Mouse (Mus musculus) adipocyte (in vitro differentiated cells): ENCODE measurements at regions not wholly inside any gene's neighbourhood (a gene's known extent, or its start where the extent isn't known, plus 50 kb on each side); places are given as distances from the start of the nearest gene placed in this dataset.
"Not testable (repeated sequence)": the region's sequence is repeated elsewhere in the genome, so short reads cannot be mapped to it uniquely, and the experiment has no call there.

Experiments
- DNase-seq: peaks from one replicate; pipeline ENCODE4 v3.0.0-alpha.2; 2016; ENCODE audit warnings: low spot score

DNA sequence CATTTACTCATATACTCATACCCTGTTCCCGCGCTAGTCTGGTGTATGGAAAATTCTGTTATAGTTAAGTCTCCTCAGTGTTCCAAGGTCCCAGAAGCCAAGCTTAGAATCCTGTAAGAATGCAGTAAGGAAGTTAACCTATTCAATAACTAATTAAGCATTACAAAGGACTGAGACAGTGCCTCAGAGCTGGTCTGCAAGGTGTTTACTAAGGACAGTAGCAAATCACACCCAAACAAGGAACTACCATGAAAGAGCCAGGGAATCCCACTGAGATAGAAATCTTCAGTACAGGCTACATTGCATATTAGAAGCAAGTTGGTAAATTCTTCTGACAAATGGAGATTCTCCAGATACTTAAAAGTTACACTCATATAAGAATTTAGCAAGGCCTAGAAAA lies 516.7 kb upstream of the Gm10131 start:
- DNase-seq = not testable (repeated sequence)

DNA sequence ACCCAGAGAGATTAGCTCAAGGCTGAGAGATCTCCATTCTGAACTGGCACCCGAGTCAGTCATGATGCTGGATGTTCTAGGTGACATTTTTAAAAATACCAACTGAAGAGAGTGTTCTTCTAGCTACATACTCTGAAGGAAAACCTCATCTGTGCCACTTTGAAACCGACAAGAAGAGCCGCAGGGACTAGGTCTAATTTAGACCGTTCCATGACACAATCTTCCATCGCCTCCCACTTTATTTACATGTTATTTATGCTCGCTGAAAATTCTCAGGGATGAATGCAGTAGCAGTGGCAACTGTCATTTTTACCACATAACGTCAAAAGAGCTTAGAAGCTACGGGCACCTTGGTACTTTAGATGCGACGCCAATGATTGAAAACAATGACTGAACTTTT lies 514.1 kb upstream of the Gm10131 start:
- no peak for DNase-seq

DNA sequence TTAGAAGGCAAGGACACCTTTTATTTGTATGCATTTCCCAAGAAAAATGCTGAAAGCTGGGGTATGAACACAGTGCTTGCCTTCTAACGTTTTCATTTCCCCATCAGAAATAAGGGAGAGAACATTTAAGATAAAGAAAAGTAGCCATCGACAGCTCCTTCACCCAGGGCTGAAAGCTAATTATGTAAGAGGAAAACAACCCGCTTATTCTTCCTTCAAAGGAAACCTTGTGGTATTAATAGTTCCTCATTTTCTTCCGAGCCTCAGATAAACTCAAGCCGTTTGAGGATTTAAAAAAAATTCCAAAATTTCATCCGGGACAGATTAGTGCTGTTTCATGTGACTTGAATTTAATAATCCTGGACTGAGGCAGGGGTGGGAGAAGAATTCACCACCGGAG lies 512.2 kb upstream of the Gm10131 start:
- no peak for DNase-seq

DNA sequence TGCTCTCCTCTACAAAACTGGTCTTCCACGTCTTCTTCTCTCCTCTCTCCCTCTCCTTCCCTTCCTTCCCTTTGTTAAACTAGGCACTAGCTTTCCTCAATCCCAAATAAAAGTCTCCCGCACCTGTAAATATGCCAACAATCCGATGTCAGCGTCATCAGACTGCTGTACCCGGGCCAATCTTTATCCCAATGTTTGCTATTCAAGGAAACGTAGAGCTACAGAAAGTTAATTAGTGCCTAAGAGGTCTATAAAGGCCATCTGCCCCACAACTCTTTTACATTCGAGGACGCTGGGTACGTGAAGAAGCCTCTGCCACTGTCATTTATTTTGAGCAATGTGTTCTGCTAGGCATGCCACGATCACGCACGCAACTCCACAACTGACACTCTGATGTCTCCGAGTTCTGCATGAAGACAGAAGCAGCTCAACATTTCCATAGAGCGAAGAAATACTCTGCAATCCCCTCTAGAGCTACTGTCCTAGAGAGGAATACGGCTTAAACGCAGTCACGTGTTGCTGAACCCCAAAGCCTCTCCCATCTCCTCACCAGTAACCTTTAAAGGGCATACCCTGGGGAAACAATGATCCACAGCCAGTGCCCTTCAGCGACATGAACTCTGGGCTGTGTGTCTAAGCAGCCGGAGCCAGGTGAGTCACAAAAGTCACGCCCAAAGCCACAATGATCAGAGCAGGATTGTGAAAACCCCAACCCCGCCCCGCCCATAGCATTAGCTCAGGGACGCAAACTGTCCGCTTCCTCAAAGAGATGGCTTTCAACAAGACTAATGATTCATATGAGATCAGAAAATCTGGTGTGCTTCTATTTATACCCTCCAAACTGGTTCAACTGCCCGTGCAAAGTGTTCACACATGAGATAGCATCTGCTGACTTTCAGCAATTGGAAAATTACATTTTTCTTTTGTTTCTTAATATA lies 510.9 kb upstream of the Gm10131 start:
- no peak for DNase-seq

DNA sequence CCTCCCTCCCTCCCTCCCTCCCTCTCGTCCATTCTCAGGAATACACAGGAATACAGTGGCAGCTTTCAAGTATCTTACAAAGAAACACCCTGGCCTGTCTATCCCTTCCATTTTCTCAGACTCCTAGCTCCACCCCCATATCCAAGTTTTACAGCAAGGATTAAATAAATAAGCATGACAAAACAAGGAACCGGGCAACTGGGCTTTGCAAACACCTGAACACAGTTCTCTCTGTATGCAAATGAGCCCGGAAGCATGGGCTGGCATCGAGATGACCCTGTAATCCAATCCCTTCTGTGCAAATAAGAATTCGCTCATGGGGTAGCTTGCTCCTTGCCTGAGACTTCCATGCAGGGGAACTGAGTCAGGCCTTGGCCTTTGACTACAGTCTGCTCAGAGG lies 506.5 kb upstream of the Gm10131 start:
- no peak for DNase-seq

DNA sequence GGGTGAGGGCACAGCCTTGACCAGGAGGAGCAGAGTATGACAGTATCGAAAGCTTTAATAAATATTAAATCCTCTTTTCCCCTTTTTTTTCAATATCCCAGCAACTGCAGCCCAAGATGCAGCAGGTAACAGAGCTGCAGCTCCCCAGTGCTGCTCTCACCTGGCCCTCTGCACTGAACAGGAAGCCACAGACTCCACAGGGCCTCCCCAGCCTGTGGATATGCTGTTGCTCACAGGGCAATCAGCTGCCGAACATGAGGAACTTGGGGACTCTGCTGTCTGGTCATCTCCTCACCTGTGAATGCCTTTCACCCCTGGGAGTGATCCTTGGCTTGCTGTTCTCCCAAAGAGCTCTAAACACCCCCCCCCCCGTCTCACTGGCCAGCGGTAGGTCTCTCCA lies 503.4 kb upstream of the Gm10131 start:
- DNase-seq = no peak

DNA sequence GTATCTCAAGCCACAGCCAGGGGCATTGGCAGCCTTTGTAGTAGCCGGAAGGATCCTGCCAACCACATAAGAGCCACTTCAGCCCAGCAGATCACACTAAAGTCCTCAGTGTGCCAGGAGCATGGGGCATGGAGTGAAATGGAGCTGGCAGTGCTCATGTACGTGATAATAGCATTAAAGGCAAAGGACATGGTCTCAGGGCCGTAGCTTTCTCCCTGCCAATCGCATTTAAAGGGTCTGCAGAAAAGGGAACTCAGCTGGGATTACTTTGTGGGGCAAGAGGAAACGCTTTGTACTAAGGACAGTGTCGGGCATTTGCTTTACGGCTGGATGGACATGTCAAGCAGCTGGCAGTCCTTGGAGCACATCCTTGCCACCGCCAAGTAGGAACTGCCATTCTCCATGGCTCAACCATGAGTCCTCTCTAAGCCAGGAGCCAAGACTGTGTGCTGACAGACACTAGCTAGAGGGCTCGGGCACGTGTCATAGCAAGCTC lies 502.5 kb upstream of the Gm10131 start:
- DNase-seq = no peak

DNA sequence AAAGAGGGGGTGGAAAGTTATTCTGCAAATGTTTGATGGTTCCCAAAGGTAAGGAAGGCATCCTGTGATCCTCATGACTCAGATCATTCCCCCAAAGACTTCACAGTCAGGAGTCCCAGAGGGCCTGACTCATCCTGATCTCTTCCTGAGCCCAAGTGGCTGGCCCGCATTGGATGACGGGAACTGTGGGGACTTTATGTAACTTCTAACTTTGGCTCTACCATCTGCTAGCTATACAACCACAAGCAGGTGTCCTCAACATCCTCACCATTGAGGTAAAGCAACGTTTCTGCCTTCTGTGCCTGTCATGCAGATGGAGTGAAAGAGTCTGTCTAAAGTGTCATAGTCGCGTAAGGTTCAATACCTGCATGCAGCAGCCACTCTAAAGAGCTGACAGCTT lies 501.6 kb upstream of the Gm10131 start:
- DNase-seq = no peak

DNA sequence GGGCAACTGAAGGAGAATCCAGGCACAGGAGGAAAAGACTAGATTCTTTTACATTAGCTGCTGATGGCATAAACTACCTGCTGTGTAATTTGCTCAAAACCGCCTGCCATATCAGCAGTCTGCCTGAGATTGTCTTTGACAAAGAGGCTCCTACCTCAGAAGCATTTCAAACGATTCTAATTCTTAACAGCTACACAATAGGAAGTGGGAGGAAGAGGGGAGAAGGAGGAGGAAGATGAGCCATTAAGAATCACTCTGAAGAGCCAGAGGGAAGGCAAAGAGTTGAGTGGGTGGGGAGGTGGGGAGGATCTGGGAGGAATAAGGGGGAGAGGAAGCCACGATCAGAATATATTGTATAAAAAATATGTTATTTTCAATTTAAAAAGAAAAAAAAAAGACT lies 500.9 kb upstream of the Gm10131 start:
- DNase-seq = no peak

DNA sequence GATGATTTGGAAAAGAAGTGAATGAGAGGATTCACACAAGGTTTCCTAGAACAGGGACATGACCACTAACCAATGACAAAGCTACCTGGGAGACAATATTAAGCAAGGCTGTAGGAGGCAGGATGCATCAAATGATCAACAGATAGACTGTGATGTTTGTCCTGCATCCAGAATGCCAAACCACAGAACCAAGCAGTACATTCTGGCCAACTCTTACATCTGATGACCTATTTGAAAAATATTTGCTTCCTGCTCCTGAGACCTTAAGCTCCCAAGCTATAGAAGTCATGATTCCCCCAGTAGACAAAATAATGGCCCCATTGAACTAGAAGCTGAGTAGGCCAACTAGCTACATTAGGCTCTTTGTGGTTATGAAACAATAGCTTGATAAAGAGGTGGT lies 498.6 kb upstream of the Gm10131 start:
- DNase-seq = no peak

DNA sequence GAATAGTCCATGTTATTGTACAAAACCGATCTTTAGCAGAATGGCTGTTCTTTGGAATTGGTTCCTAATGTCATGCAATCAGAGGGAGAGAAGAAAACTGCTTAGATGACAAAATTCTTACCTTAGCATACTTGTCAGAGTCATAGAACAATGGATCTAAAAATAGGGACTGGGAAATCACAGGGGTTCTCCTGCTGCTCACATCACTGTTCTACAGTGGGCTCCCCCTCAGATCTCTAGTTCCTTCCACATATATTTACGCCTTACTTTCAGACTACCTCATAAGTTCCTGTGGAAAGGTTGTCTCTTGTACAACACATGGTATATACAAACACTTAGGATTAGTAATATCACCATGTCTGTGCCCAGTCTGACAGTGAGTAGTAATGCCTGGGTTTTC lies 495.9 kb upstream of the Gm10131 start:
- no peak for DNase-seq

DNA sequence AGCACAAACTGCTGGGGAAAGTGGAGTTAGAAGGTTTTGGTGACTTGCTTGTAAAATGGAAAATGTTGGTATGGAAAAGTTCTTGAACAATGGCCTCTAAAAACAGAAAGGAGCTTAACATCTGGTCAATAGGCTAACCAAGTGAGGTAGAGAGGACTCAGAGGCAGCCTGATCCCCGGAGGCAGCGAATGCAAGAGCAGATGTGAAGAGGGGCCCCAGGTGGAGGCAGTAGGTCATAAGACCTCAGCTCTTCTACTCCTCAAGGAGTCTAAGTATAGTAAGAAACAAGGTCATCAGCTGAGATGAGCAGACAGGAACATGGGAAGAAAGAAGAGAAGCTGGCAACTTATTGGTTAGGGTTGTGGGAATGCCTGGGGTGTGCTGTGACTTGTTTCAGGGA lies 493.5 kb upstream of the Gm10131 start:
- no peak for DNase-seq

DNA sequence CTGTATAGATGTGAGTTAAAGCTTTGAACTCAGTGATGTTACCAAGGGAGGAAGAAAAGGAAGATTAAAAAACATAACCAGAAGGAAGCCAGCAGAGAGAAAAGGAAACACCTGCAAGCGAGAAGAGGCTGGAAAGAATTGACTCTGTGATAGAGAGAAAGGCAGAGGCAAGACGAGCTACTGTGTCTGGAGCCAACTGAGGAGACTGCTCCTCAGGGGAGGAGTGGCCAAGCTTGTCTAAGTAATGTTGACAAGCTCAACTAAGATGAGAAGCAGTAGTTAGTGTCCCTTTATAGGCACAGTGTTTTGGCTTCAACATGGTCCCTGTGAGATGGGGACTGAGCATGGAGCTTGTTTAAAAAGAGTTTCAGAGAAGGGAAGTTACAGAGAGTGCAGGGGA lies 493.0 kb upstream of the Gm10131 start:
- no peak for DNase-seq

DNA sequence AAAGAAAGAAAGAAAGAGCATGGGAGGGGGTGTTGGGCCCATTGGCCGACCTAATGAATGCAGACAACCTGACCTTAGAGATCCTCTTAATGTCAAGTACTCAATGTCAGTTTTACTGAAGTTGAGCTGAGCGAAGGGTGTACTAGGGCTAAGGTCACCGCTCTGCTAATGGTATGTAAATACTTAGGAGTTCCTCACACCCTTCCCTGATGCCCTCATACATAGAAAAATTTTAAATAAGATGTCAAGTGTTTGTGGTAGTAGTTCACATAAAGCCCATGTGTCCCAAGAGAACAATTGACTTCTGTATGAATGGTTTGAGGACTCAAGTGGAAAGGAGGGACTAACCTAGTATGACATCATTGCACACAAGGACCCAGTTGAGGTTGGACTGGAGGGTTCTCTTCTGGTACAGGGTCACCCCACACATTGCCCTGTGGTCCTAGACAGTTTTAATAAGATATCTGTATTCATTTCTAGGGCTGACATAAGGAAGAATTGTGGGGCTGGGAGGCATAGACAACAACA lies 490.0 kb upstream of the Gm10131 start:
- no peak for DNase-seq

DNA sequence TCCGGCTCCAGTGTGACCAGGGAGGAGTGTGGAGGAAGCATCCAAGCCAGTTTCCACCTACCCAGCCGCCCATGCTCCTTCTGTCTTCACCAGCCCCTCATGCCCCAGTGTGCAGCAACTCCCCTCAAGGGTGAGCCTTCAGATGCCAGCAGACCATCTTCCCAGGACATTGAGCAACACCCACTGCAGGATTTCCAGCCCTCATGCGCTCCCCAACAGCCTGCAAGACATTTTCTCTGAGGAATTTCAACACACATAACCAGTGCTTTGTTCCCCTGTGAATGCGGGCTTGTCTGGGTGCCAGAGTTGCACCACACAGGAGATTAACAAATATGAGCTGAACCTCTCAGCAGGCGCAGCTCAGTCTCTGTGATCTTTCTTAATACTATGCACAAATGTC lies 489.3 kb upstream of the Gm10131 start:
- peak; percentile 96 for DNase-seq

DNA sequence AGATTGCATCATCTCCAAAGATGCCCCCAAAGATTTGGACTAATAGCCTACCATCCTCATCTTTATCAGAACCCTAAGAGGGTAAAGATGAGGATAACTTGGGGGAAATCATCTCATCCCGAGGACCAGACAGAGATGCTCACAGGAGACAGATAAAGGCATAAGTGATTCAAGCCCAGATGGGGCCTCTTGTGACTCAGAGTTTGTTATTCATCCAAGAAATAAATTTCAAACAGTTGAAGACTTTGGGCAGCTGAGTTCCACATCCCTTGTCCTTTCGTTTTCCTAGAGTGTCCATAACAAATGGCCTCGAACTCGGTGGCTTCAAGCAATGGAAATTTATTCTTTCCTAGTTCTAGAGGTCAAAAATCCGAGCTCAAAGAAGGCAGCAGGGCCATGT lies 485.1 kb upstream of the Gm10131 start:
- peak; percentile 21 for DNase-seq

DNA sequence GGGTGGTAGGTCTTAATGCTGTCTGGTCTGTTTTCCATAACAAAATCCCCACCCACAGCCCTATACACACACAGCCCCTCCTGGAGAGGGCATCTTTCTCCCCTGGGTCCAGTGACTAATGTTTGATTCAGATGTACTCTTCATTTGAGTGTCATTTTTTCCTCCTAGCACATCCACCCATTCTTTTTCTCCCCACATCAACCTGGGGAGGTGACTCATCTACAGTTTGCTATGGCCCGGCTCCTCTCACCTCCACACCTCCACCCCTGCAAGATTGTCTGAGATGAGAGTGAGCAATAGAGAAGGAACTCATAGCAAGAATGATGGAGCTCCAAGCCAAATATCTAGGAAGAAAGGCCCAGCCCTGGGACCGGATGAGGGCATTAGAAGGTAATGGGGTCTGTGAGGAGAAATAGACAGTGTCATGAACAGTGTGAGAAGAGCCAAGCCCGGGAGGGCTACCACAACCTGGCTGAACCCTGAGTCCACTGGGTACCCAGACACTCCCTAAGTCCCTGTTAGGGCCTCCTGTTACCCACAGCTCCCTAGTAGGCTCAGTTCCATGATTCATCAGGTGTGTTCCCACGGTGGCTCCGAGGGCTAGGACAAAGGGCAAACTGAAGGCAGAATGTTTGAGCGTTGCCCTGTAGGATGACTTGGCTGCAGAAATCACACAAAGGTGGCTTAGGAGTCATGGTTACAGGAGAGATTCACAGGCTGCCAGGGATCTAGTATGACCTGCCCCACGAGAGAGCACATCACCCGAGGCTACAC lies 479.6 kb upstream of the Gm10131 start:
- no peak for DNase-seq

DNA sequence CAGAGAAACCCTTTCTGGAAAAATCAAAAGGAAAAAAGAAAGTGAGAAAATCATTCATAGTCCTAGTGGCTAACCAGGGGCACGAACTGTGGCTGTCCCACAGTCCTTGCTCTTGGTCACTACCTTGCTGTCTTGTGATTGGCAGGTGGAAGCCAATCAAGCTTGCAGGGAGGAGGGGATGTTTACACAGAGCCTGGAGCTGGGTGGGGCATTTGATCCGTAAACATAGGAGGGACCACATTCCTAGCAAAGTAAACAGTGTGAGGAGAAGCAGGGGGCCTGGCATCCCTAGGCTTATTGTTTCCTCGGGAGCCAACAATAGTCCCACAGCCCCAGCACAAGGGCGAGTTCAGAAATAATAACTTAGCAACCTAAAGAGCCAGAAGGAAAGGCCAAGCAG lies 466.5 kb upstream of the Gm10131 start:
- DNase-seq = no peak

DNA sequence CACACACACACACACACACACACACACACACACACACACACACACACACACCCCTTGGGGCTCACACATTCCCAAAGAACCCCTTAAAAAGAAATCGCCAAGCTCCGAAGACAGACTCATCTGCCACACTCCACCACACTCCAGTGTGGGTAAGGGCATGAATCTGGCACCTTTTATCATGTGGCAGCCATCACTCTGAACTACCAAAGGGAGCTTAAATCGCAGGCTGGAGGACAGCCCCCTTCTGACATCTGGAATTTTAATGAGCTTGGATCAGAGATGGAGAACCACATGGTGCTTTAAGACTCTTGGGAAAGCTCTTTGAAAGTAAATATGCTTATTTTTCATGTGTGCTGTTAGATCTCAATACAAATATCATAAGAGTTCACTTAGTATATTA lies 462.5 kb upstream of the Gm10131 start:
- no peak for DNase-seq

DNA sequence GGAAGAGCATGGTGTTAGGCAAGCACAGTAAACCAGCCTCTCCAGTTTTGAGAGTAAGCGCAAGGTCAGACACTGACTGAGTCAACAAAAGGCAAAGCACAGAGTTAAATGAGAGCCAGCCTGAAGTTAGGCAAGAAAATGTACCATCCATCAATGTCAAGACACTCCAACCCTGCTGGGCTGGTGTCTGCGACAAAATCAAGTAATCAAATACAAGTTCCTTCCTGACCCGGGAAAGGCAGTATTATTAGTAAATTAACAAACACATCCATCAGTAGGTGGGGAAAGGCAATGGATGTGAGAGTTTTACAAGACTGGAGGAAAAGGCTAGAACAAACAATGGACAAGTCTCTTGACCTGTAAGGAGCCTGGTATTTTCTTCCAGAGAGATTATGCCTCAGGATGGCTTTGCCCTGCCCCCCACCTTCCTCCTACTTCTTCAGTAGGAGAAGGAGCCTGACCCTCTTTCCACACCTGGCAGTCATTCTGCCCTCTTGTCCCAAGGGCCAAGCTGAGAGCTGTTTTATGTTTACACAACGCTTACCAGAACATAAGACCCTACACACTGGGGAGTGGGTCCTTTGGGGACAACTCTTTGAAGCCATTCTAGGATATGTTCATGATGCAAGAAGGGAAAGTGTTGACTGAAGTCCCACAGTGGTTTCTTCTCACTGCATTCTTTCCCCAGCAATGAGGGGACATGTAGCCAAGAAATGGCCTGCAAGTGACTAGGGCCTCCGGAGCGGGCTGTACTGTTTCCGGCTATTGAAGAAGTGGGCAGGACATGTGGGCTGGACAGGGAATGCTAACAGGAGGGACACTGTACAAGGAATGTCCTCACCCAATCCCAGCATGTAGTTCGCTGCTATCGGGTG lies 461.7 kb upstream of the Gm10131 start:
- DNase-seq = peak; percentile 90

DNA sequence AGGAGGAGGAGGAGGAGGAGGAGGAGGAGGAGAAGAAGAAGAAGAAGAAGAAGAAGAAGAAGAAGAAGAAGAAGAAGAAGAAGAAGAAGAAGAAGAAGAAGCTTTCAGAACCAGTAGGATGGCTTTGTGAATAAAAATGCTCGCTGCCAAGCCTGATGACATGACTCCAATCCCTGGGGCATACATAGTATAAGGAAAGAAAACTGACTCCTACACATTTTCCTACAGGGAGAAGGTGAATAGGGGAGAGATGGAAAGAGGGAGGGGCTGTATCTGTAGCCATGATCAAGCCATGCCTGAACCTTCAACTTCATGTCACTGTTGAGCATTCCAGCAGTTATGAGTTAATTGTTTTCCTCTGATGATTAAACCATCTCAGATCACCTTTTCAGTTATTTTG lies 460.2 kb upstream of the Gm10131 start:
- DNase-seq = no peak

DNA sequence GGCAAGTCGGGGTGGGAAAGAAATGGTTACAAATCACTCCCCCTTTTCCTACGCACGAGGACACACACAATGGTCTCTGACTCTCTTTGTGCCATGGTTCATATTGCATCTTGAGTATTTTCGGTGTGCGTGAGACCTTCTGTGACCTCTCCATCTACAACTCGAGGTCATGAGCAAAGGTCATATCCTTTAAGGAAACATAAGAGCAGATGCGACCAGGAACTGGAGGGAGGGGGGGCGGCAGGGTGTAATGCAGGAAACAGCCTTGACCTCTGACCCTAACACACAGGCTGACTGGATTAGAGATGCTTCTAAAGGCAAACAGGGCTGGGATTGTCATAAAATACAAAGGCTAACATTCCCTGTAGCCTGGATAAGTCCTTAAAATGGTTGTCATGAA lies 450.7 kb upstream of the Gm10131 start:
- DNase-seq = no peak
